Mouse (Mus musculus) kidney, adult 9 months (tissue): Measurements from ENCODE around the gene 1700067K01Rik.
A peak's percentile ranks its signal among the peaks of the same experiment; 100 is the strongest.
"Not testable (repeated sequence)": the region's sequence is repeated elsewhere in the genome, so short reads cannot be mapped to it uniquely, and the experiment has no call there.

Experiments used
- DNase-seq: peaks from one replicate; pipeline ENCODE4 v3.0.0; 2022

The 1700067K01Rik gene

DNA sequence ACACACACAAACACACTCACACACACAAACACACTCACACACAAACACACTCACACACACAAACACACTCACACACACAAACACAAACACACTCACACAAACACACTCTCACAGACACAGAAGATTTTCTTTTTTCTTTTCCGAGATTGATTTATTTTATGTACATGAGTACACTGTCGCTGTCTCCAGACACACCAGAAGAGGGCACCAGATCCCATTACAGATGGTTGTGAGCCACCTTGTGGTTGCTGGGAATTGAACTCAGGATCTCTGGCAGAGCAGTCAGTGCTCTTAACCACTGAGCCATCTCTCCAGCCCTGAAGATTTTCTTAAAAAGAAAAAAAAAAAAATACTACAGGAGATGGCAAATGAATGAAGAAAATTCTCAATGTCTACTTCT, 18.1 kb upstream of the 1700067K01Rik start:
- not testable (repeated sequence) for DNase-seq

- DNase-seq = no peak
These were observed 12.1 kb upstream of the 1700067K01Rik start for GRCm38 (mm10) chr8:83989243-83989642.

GRCm38 (mm10) chr8:83990170-83990569, 11.1 kb upstream of the 1700067K01Rik start:
- DNase-seq = no peak

- no peak for DNase-seq
These were observed 8.8 kb upstream of the 1700067K01Rik start for GRCm38 (mm10) chr8:83992488-83992887.

- DNase-seq = peak; percentile 11
These were observed 7.3 kb upstream of the 1700067K01Rik start for GRCm38 (mm10) chr8:83994030-83994429.

DNA sequence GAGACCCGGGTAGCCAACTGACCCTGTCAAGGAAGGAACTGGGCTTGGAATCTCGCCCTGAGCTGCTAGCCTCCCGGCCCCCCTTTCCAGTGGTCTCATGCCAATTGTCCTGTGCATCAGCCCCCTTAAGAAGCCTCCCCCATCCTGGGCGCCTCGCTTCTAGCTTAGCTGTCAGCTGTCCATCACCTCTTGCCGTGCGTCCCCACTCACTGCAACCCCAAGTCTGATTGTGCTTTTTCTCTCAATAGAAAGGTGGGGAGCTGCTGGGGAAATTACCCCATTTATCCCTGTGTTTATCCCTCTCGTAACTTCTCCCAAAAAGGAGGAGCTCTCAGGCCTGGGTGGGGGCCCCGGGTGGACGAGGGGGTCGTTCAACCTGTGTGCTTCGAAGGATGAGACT, 5.3 kb upstream of the 1700067K01Rik start:
- DNase-seq = peak; percentile 40

DNA sequence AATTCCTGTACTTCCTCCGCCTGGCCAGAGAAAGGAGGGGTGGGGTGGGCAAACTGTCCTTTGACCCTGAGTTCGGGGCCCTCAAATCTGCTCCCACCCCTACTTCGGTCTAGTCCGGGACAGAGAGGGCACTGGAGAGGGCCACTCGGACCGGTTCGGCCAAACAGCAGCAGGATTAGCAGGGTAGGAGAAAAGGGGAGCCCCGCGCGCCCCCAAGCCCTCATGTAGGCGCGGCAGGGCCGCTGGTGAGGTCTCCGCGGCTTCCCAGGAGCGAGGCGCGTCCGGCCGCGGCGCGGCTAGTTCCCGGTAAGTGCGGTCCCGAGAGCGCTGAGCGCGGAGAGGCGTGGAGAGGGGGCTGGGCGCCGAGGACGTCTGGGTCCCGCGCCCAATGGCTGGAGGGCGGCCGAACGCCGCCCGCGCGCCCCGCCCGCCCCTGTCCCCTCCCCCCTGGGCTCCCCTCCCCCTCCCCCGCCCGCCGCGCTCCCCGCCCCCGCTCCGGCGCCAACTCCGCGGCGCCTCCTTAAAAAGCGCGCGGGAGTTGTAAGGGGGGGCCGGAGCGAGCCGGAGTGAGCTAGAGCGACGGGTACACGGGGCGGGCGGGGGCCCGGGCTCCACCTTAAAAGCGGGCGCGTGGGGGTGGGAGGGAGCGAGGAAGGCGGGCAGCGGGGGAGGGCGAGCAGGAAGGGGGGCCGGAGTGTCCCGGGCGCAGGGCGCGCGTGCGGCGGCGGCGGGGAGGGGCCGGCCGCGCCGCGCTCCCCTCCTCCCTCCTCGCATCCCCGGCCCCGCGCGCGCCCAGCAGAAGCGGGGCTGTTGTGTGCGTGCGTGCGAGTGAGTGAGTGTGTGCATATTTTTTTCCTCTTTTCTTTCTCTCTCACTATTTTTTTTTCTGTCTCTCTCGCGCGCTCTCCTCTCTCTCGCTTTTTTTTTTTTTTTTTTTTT, 4.5 kb upstream of the 1700067K01Rik start:
- peak; percentile 83 for DNase-seq

- peak; percentile 41 for DNase-seq
These were observed 3.7 kb upstream of the 1700067K01Rik start, which contains the start of gene Samd1 for GRCm38 (mm10) chr8:83997511-83998141. Gene Samd1 (plus strand): TSS chr8:83997672.

GRCm38 (mm10) chr8:83998231-83999056, 2.9 kb upstream of the 1700067K01Rik start:
- peak; percentile 80 for DNase-seq

DNA sequence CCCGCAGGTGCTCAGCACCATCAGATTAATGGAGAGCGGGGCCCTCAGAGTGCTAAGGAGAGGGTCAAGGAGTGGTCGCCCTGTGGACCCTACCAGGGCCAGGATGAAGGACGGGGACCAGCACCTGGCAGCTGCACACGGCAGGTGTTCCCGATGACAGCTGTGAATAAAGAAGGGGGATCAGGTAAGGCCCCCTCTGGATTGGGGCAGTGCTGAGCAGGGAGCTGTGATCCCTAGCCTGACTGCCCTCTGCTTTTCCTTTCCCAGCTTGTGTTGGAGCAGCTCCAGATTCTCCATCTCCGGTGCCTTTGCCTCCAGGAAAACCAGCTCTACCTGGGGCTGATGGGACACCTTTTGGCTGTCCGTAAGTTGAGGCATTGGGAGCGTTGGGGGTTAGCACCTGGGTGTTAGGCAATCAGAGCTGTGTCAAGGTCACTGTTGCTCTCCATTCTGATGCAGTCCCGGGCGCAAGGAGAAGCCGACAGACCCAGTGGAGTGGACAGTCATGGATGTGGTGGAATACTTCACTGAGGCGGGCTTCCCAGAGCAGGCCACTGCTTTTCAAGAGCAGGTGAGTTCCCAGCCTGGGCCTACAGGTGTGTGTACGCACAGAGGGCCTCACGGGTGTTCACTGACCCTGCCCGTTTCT, 2.1 kb upstream of the 1700067K01Rik start:
- peak; percentile 42 for DNase-seq

GRCm38 (mm10) chr8:83999825-84000224, 1.5 kb upstream of the 1700067K01Rik start:
- no peak for DNase-seq

DNA sequence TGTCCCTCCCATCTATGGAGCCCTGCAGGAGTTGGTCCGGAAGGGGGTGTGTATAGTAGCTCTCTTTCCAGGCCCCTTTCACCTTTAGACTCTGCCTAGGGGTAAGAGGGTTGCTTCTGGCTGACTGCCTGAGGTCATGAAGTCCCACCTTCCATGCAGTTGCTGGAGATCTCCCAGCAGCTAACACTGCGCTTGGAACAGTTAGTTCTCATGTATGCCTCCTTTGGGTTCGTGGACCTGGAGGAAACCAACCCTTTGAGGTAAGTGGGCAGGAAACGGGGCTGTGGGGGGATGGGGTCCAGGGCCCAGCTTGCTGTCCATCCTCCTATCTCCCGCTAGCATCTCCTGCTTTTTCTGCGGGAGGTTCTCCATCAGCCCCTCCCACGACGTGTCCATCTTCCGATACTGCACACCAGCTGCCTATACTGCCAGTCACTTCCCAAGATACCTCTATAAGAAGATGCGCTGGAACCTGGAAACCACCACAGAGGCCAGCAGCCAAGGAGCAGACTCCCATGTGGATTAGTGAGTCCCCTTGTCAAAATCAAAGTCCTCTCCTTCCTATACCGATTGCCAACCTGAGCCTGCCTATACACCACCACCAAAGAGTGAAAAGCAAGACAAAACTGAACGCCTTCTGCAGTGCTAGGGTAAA, 1.8 kb downstream of the 1700067K01Rik start:
- DNase-seq = peak; percentile 79

DNA sequence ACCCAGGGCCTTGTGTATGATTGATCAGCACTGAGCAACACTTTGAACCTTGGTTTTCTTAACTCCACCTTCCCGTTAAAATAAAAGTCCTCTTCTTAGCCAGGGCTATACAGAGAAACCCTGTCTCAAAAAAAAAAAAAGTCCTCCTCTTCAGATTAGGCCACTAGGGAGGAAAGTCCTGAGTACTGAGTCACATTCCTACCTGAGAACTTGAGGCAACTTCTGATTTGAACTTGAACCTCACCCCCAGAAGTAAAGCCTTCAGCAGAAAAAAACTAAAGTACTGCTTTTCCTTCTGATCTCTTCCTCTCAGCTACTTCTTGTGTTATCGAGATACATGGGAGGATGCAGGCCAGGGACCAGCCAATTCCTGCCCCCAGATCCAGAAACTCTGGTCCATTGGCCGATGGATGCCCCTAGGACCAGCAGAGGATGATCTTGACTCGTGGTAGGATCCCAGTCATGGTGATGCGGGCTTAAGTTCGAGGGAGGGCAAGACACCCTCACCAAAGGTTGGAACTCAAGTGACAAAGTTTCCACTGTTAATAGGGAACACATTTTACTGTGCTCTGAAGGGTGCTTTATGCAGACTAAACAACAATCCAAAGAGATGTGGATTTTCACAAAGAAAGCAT, 2.4 kb downstream of the 1700067K01Rik start:
- DNase-seq = no peak

DNA sequence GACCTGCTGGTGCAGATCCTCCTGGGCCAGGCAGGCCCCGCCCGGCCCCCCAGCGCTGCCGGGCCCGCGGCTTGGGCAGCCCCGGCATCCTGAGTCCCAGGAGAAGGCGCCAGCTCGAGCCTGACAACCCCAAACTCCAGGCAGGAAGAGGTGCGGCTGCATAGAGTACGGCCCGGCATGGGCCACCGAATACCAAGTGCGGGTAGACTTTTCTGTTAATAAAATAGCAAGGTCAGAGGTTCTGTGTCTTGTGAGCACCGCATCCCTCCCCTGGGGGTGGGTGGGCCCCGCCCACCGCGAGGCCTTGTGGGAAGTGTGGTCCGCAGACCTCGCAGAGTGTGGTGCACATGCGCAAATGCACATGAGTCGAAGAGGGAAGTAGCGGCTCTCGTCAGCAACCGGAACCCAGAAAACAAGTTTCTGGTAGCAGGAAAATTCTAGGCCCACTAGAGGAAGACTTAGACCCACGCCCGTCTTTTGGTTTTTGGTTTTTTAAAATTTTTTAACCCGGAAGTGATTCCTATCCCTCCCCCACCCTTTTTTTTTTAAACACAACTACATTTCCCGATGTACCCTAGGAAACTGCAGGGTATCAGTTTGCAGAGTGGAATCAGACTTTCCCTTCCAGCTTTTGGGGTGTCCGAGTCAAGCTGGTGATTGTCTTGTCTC, 3.4 kb downstream of the 1700067K01Rik start:
- peak; percentile 98 for DNase-seq

DNA sequence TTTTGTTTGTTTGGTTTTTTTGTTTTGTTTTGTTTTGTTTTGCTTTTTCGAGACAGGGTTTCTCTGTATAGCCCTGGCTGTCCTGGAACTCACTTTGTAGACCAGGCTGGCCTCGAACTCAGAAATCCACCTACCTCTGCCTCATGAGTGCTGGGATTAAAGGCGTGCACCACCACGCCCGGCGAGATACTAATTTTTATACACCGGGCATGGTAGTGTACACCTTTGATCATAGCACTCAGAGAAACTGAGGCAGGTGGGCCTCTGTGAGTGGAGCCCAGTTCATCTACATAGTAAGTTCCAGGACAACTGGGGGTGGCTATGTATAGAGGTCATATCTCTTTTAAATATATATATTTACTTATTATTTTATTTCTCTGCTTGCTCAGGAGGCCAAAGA, 4.2 kb downstream of the 1700067K01Rik start:
- not testable (repeated sequence) for DNase-seq

DNA sequence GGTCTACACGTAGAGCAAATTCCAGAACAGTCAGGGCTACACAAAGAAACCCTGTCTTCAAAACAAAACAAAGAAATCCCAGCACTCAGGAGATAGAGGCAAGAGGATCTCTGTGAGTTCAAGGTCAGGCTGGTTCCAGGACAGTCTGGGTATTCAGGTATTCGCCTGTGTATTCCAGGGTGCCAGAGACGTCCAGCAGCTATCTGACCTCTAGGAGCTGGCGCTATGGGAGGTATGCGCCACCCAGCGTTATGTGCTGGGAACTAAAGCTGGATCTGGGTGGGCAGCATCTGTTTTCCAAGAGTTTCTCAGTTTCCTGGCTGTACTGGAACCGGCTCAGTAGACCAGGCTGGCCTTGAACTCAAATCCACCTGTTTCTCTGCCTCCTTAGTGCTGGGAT, 7.1 kb downstream of the 1700067K01Rik start:
- DNase-seq = no peak

GRCm38 (mm10) chr8:84009876-84010275, 8.6 kb downstream of the 1700067K01Rik start:
- DNase-seq = peak; percentile 93

- peak; percentile 73 for DNase-seq
These were observed 9.6 kb downstream of the 1700067K01Rik start for GRCm38 (mm10) chr8:84010625-84011611.

DNA sequence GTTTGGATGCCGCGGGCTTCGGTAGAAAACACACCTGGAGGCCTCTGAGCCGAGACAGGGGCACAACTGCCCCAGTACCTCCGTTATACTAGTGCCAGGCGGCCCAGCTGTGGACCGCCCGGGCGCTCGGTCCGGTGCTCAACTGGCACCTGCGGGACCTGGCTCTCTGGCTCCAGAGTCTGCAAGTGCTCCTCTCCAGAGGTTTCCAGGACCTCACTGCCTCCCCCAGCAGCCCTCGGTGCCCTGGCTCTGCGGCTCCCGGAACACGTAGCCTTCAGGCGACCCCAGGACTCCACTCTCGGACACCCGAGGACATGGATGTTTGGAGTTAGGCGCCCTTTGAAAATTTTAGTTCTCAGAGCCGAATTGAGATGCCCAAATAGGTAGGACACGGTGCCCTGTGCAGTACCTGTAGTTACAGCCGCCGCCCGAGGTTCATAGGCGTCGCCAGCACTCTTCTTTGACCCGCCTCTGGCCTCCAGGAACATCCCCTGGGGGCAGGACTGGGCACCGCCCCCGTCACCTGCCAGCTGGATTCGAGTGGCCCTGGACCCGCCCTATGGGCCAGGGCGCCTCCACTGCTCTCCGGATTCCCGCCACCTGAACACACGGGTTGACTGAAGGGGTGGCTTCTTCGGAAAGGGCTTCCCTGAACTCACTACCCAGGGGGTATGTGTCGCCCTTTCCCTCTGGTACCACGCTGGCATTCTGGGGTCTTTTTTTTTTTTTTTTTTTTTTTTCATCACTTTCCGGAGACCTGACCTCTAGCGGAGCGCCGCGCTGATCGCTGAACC, 10.6 kb downstream of the 1700067K01Rik start, which contains the start of gene 2210011C24Rik:
2210011C24Rik (minus strand) TSS at position 467 of the 794 bp plus-strand sequence.
- DNase-seq = peak; percentile 88
